Mouse (Mus musculus) neural tube, embryonic 10.5 days (tissue): ENCODE measurements around the gene Prkce.

Source experiments
- DNase-seq: peaks from one replicate; pipeline ENCODE4 v3.0.0-alpha.2; 2017; ENCODE audit warnings: low spot score; ENCODE audit errors: extremely low spot score

Prkce gene

GRCm38 (mm10) chr17:86218553-86218952, 51.0 kb downstream of the Prkce start:
- DNase-seq: no peak

GRCm38 (mm10) chr17:86225488-86226186, 58.1 kb downstream of the Prkce start:
- no peak for DNase-seq

- no peak for DNase-seq
Observed at GRCm38 (mm10) chr17:86226198-86226597, 58.6 kb downstream of the Prkce start.

GRCm38 (mm10) chr17:86226635-86227034, 59.0 kb downstream of the Prkce start:
- no peak for DNase-seq

GRCm38 (mm10) chr17:86227389-86227788, 59.8 kb downstream of the Prkce start:
- no peak for DNase-seq

GRCm38 (mm10) chr17:86228850-86229249, 61.3 kb downstream of the Prkce start:
- no peak for DNase-seq

- DNase-seq: no peak
Observed at GRCm38 (mm10) chr17:86230141-86230633, 62.6 kb downstream of the Prkce start.

- no peak for DNase-seq
Observed at GRCm38 (mm10) chr17:86231741-86232179, 64.2 kb downstream of the Prkce start.

GRCm38 (mm10) chr17:86232248-86232647, 64.7 kb downstream of the Prkce start:
- DNase-seq: no peak

GRCm38 (mm10) chr17:86234587-86235150, 67.1 kb downstream of the Prkce start:
- DNase-seq: no peak

- no peak for DNase-seq
Observed at GRCm38 (mm10) chr17:86236026-86236712, 68.6 kb downstream of the Prkce start.

GRCm38 (mm10) chr17:86236861-86237763, 69.5 kb downstream of the Prkce start:
- no peak for DNase-seq

- no peak for DNase-seq
Observed at GRCm38 (mm10) chr17:86242291-86242690, 74.7 kb downstream of the Prkce start.

- DNase-seq: no peak
Observed at GRCm38 (mm10) chr17:86243109-86243527, 75.5 kb downstream of the Prkce start.

- no peak for DNase-seq
Observed at GRCm38 (mm10) chr17:86244397-86244796, 76.8 kb downstream of the Prkce start.

- no peak for DNase-seq
Observed at GRCm38 (mm10) chr17:86248832-86249231, 81.2 kb downstream of the Prkce start.

- no peak for DNase-seq
Observed at GRCm38 (mm10) chr17:86249499-86250405, 82.2 kb downstream of the Prkce start.

- no peak for DNase-seq
Observed at GRCm38 (mm10) chr17:86250406-86250905, 82.9 kb downstream of the Prkce start.

- no peak for DNase-seq
Observed at GRCm38 (mm10) chr17:86253884-86254283, 86.3 kb downstream of the Prkce start.

- no peak for DNase-seq
Observed at GRCm38 (mm10) chr17:86254285-86254684, 86.7 kb downstream of the Prkce start.
